Mouse (Mus musculus) kidney, adult 2 months (tissue): ENCODE results near the gene Ptprg.

Experiments used
- CTCF ChIP-seq: fragments of 200-500 bp; conservative IDR thresholded peaks from 2 replicates; pipeline ENCODE4 v1.5.1; 2011; ENCODE audit warnings: low read depth, mild to moderate bottlenecking, control low read depth, low read length, moderate library complexity, mixed read lengths; ENCODE audit not compliant: insufficient read depth, insufficient read length
- POLR2A ChIP-seq: fragments of 200-500 bp; IDR thresholded peaks from one replicate; pipeline ENCODE4 v1.6.1; 2011; ENCODE audit warnings: low read depth, low read length, control low read depth

DNA sequence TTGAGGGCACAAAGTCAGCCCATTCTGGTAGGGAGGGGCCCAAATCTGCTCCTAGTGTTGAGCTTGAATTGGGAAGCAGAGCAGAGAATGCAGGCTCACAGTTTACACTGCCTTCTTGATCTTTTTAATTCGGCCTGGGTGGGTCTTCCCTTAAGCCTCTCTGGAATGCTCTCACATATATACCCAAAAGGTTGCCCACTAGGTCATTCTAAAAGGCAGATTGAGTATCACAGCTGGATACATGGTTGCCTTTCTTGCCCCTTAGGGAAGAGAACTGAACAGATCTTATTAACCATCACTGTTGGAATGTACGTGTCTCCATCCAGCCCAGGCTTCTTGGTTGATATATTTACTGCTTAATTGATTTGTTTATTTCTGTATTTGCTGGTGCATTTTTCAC is 349.5 kb downstream of the Ptprg start:
- TF ChIP-seq POLR2A (no peak), CTCF (no peak)
